Mouse (Mus musculus) fat pad, adult 2 months (tissue): ENCODE measurements around the gene Xrcc1.
A peak's percentile ranks its signal among the peaks of the same experiment; 100 is the strongest.
"Not testable (repeated sequence)": the region's sequence is repeated elsewhere in the genome, so short reads cannot be mapped to it uniquely, and the experiment has no call there.

Source experiments
- DNase-seq: peaks from one replicate; pipeline ENCODE4 v3.0.0-alpha.2; 2011; ENCODE audit warnings: low read depth, low spot score; ENCODE audit errors: extremely low read depth

The Xrcc1 gene

DNA sequence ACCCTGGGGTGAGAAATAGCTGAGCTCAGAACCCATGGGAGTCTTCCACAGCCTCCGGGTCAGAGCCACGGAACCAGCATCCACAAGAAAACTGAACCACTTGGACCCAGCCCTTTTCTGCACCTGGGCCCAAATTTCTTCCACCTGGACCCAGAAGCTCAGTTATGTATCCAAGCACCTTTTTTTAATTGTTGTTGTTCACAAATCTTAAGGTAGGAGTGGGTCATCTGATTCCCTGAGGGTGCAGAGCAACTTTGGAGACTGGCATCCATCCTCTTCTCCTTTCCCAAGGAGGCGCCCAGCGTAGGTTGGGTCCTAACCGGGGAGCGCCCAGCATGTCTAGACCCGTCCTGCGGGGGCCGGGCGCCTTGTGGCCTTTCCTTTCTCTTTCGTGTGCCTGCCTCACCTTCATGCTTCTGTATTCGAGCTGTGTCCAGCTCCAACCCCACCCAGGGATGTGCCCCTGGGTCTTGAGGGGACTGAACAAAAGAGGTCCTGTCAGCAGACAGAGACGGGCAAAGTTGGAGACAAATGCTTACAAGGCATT lies at the start of gene Xrcc1, which contains the start of gene Pinlyp:
Gene Xrcc1 (plus strand): TSS at position 222 of the 547 bp plus-strand sequence.
Gene Pinlyp (minus strand): TSS at position 51 of the 547 bp plus-strand sequence.
- no peak for DNase-seq

DNA sequence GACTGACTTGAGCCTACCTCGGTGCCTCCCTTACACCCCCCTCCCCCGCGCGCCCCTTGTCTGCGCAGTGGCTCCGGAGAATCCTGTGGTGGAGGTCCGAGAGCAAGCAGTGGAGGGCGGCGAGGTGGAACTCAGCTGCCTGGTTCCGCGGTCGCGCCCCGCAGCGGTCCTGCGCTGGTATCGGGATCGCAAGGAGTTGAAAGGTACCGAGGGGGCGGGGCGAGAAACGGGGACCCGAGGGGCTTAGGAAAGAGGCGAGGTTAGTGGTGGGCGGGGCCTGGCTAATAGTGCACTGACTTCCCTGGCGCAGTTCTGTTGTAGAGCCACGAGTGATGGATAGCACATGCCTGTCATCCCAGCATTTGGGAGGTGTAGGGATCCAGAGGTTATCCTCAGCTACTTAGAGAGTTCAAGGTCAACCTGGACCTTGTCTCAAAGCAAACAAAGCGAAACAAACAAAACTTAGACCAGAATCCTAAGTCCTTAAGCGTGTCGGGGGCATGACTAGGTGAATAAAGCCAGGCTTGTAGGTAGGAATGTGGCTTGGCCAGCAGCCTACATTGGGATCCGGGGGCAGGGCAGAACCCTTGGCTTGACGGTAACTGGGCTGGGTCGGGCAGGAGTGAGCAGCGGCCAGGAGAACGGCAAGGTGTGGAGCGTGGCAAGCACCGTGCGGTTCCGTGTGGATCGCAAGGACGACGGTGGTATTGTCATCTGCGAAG lies 46.1 kb upstream of the Xrcc1 start:
- DNase-seq: no peak

DNA sequence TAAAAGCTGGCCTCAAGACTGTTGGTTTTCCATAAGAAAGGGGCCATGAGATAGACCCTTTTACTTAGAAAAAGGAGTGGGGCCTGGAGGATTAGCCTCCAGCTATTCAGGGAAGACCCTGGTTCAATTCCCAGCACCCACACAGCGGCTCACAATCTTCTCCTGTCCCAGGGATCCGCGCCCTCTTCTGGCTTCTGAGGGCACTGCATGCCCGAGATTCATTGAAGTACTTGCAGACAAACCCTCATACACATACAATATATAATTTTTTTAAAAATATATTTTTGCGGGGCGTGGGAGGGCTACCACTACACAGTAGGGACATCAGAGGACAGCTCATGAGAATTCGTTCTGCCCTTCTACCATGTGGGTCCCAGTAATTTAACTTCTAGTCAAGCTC lies 45.2 kb upstream of the Xrcc1 start:
- DNase-seq: no peak

DNA sequence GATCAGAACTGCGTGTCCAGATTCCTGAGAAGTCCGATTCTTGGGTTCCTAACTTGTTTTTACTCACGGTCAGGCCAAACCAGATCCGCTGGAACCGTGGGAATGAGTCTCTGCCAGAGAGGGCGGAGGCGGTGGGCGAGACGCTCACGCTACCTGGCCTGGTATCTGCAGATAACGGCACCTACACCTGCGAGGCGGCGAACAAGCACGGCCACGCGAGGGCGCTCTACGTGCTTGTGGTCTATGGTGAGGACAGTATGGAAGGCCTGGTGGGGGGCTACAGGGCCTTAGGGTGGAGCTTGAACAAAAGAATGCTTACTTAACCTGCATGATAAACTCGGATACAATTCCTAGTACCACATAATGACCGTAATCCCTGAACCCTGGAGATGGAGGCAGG lies 44.6 kb upstream of the Xrcc1 start:
- no peak for DNase-seq

DNA sequence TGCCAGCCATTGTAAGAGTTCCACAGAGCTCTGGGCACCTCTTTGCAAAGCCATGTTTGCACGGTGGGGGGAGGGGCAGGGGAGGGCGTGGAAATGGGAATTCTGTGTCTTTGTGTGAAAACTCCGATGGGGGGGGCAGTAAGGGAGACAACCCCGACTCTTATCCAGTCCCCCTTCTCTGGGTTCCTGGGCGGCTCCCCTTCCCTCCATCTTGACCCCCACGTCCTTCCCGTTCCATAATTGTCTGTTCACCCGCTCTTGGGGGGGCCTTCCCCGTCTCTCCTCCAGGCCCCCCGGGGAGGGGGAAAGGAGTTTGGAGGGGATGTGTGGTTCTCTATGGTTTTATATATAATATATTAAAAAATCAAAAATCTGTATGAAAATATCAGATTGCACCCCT lies 42.1 kb upstream of the Xrcc1 start:
- no peak for DNase-seq

DNA sequence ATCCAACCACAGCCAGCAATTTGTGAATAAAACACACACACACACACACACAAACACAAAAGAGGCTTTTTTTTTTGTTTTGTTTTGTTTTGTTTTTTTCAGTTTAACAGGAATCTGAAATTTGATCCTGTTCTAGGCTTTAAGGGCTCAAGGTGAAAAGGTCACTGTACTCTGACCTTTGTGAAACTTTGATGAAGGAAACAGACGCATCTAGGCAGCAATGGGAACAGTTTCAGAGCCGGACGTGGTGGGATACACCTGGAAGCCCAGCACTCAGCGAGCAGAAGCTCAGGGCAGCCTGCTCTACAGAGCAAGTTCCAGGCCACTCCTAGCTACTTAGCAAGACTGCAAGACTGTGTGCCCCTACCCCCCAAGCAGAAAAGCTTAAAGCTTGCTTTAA lies 41.2 kb upstream of the Xrcc1 start:
- DNase-seq: no peak

DNA sequence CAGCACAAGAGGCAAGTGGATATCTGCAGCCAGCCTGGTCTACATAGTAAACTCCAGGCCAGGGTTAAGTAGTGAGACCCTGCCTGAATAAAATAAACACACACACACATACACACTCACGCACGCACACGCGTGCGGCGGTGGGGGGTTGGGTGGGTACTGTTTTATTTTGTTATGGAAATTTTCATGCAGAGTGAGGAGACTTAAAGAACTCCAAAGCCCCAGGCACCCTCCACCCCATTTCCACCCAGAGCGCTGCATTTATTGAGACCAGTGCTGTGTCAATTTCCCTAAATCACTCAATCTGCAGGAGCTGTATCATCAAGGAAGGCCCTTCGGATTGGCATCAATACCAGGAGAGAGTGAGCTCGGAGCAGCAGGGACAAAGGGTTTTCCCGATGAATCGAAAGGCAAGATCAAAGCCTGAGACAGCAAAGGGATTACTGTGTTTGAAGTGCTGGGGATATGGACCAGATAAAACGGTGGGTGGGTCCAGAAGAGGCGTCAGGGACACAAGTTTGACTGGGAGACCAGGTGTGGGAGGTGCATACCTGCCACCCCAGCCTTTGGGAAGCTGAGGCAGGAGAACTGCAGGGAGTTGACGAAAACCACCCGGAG lies 40.5 kb upstream of the Xrcc1 start:
- DNase-seq: no peak

DNA sequence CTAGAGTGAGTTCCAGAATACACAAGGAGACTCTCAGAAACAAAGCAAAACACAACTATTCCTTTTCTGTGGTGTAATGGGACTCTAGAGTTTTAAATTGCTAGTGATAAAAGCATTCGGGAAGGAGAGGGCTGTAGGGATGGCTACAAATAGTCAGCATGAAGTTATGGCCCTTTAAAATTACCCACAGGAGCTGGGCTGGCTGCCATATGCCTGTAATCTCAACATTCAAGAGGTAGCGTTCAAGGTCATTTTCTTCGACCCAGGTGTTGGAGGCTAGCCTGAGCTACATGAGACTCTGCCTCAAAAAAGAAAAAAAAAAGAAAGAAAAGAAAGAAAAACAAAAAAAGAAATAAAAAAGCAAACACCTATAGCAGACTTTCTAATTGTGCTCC lies 40.0 kb upstream of the Xrcc1 start:
- no peak for DNase-seq

DNA sequence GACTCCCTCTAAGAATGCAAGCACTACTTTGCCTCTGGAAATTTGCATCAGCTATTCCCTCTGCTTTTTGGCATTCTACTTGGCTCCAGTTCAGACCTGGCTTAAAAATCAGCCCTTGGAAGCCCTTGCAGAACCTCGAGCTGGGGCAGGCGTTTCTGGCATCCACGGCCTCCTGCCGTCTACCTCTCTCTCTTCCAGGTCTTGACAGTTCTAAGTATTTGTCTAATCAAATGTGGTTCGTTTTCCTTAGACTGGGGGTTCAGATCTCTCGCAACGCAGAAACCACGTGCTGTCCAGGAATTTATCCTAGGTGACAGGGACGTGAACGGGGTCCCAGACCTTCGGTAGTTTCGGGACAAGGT lies 39.6 kb upstream of the Xrcc1 start:
- DNase-seq: peak; percentile 78

DNA sequence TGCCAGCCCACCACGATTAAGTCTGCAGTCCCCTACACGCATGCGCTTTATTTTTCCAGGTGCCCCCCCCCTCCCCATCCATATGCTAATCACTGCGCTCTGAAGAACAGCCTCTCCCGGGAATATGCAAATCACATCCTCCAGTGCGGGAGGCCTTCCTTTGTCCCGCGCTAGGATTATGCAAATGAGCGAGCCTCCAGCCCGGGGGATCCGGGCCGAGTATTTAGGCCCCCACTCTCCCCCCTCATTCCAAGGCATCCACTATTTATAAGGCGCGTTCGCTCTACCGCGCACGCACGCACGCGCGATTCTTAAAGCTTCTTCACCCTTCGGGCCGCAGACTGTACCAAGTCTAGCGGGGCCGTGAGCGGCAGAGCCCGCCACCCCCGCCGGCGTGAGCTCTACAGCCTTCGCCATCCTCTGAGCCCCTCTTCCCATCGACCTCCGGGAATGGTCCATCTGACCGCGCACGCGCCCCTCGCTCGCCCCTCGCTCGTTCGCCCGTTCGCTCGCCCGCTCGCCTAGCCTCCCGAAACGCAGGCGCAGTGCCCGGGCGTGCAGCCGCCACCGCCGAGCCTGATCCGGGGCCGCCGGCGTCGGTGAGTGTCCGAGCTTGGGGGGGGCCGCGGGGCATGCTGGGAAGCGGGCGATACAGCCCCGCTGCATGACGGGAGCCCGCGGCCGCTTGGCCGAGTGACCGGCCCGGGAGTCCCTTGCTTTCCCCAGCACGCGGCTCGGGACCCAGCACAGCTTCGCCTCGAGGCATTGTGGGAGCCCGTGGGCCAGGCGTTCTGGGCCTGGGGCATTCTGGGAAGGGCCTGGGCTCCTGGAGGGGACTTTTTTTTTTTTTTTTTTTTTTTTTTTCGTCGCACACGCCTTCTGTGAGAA lies 39.0 kb upstream of the Xrcc1 start, which contains the start of gene Zfp428:
Gene Zfp428 (plus strand): TSS at position 169 of the 888 bp plus-strand sequence.
- DNase-seq: no peak

DNA sequence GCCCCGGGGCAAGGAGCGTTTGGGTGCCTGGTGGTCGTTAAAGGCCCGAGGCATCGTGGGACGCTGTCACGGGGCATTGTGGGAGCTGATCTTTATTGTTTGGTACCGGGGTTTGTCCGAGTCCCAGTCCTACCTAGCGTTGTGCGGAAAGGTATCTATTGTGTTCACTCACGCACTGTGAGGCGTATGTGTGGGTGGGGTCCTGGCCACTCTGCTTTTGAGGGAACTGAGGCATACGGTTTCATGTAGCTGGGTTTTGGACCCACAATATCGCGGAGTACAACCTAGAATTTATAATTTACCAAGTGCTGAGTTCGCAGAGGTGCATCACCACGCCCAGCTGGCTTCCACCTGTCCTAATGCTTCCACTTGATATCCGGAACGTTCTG lies 38.4 kb upstream of the Xrcc1 start:
- no peak for DNase-seq

DNA sequence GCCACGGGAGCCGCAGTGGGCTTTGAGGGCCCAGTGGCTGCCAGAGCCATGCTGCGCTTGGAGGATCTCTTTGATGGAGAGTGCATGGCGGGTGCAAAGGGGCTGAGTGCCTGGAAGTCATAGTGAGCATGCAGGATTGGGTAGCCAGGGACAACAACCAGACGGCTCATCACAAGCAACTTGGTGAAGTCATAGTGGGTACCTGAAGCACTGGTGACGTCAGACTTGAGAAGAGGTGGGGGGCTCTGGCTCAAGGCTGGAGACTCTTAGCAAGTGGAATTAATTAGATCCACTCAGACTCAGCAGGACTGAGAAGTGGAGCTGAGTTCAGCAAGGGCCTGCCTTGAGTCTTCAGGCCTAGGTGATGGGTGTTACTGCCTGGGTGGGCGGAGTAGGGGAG lies 33.7 kb upstream of the Xrcc1 start, which contains the start of gene AC161166.1:
Gene AC161166.1 (minus strand): TSS at position 101 of the 400 bp plus-strand sequence.
- DNase-seq: no peak

DNA sequence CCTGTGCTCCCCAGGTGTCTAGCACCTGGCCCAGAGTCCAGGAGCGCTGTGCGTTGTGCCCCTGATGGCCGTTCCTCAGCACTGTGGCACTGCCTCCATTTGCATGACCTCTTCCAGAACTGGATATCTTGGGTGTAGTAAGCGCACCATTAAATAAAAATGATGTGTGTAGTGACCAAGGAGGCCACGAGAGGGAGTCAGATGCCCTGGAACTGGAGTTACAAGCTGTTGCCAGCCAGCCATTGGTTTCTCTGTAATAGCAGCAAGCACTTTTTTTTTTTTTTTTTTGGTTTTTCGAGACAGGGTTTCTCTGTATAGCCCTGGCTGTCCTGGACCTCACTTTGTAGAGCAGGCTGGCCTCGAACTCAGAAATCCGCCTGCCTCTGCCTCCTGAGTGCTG lies 29.8 kb upstream of the Xrcc1 start:
- DNase-seq: not testable (repeated sequence)

DNA sequence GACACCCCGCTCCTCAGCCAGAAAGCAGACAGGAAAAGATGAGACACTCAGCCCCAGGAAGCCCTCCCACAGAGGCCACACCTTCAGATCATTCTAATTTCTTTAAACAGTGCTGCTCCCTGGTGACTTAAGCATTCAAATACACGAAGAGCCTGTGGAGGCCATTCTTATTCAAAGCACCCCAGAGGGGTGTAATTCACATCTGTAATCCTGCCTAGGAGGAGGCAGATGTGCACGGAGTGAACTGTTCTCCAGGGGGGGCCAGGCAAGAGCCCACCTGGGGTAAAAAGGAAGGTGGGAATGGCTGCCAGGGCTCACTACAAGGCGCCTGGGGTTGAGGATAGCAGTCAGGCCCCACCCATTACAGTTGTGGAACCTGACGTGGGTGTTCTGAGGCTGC lies 29.0 kb upstream of the Xrcc1 start:
- no peak for DNase-seq

DNA sequence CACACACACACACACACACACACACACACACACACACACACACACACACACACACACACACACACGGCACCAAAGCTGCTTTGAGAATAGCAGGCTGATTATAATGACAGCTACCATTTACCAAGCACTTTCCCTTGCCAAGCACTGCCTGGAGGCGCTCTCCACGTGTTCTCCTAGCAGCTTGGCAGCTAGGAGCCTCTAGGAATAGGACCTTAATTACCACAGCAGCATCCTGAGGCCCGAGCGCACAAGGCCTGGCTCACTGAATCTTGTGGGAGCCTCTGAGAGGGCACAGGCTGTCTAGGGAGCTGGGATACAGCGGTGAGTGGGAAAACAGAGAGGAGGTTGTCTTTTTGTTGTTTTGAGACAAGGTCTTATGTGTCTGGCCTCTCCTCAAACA lies 28.4 kb upstream of the Xrcc1 start:
- DNase-seq: no peak

DNA sequence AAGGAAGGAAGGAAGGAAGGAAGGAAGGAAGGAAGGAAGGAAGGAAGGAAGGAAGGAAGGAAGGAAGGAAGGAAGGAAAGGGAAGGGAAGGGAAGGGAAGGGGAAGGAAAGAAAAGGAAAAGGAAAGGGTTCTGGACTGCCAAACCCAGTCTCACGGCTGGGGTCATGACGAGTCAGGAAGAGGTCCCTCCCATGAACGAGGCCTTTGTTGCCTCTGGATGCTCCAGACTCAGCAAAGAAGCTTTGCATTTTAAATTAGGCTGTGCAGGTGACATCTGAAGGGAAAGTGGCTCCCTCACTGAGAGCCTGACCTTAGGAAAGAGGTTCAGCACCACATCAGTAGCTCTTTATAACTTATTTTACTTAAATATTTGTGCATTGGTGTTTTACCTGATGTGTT lies 27.0 kb upstream of the Xrcc1 start:
- DNase-seq: no peak

DNA sequence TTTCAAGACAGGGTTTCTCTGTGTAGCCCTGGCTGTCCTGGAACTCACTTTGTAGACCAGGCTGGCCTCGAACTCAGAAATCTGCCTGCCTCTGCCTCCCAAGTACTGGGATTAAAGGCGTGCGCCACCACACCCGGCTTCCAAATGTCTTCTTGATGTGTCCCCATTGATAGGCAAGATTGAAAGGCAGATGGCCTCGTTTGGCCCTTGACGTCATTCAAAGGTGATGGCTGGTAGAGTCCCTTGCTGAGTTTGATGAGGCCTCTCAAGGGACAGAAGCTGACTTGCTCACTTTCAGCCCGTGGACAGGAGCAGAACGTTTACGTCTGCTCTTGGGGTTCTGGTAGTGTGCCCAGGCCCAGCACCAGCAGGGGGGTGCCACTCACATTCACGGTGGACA lies 26.0 kb upstream of the Xrcc1 start:
- DNase-seq: not testable (repeated sequence)

DNA sequence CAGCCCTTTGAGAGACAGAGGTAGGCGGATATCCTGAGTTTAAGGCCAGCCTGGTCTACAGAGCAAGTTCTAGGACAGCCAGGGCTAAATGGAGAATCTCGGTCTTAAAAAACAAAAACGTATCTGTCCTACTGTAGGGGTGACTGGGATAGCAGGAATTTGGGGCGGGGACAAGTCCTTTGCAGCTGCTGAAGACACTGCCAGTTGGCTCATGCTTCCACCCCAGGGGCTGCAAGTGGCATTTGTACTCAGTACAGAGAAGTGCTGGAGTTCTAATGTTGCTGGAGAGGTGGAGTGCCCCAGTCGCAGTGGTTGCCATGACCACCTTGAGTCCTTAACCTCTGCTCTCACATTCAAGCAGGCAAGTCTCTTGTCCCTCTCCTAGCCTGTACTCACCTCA lies 23.3 kb upstream of the Xrcc1 start:
- no peak for DNase-seq

DNA sequence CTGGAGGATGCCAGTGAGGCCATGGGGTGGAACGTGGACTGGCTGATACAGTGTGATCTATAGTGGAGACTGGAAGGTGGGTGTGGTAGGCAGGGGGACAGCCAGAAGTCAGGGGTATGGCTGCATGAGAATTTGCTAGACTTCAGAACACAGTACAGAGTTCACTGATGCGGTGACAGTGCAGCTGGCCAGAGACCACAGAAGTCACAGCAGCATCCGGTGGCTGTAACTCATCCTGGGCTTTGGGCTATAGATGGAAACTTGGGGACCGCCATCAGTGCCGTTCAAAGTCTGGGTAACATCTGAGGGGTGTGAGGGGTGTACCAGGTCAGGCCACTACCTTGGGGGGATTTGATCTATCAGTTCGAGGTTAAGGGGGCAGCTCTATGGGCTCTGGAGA lies 22.4 kb upstream of the Xrcc1 start:
- no peak for DNase-seq

DNA sequence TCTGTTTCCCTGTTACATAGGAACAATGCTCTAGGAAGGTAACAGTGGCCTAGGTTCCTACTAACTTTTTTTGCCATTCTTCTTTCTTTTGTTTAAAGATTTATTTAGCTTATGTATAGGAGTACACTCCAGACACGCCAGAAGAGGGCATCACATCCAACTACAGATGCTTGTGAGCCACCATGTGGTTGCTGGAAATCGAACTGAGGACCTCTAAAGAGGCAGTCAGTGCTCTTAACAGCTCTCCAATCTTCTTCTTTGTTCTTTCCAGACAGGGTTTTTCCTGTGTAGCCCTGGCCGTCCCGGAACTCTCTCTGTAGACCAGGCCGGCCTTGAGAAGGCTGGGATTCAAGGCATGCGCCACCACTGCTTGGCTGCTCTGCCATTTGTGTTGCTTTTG lies 21.1 kb upstream of the Xrcc1 start:
- no peak for DNase-seq

DNA sequence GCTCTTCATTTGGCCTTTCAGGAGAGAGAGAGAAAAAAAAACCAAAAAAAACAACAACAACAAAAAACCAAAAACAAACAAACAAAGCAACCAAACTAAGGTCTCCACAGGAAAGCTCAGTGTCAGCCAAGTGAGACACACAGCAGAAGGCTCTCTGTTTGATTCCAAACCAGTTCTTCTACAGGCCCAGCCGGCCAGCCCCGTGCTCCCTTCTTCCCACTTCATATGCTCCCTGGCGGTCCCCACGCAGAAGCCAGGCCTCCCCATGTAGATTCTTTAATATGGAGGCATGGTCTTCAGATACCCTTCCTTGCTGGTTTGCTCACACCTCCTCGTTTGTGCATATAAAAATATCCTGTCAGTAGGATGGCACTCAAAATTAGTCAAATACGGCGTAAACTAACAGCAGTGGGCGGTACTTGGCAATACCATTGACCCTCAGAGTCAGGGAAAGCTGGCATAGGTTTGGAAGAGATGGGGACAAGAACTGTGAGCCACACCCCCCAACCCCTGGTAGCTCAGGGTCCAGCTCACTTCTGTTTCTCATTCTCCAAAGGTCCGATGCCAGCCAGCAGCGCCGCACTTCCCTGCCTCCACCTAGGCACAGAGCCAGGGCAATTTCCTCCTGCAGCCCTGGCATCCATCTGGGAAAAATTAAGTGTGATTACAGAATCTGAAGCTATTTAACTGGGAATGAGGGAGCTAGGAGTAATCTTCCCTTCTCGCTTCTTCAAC lies 20.2 kb upstream of the Xrcc1 start:
- no peak for DNase-seq
